Mouse (Mus musculus): ENCODE data around the gene Gm20458. TPM values are rescaled to one million over a fixed set of nuclear protein-coding genes. Genes with fewer than 3 reads are reported as not detected.

The Gm20458 gene
- polyA plus RNA-seq, 1 experiment from 2014 or later = 13.5 TPM

Other genes starting within 250 kb of the Gm20458 start
- not detected in 2 replicates for gene Wfdc15b, start 239.3 kb upstream of the Gm20458 start, polyA plus RNA-seq (2015; fragmentation: Nextera tagmentation; extraction: Ambion mirVana)
- not detected in 2 replicates for gene Svs2, start 222.5 kb upstream of the Gm20458 start, polyA plus RNA-seq (2015; fragmentation: Nextera tagmentation; extraction: Ambion mirVana)
- gene Svs3b, start 204.3 kb upstream of the Gm20458 start, polyA plus RNA-seq (2015; fragmentation: Nextera tagmentation; extraction: Ambion mirVana) = not detected in 2 replicates
- not detected in 2 replicates for gene Svs4, start 182.5 kb upstream of the Gm20458 start, polyA plus RNA-seq (2015; fragmentation: Nextera tagmentation; extraction: Ambion mirVana)
- not detected in 2 replicates for gene Svs3a, start 171.7 kb upstream of the Gm20458 start, polyA plus RNA-seq (2015; fragmentation: Nextera tagmentation; extraction: Ambion mirVana)
- gene Svs6, start 144.2 kb upstream of the Gm20458 start, polyA plus RNA-seq (2015; fragmentation: Nextera tagmentation; extraction: Ambion mirVana) = not detected in 2 replicates
- gene Svs5, start 128.2 kb upstream of the Gm20458 start, polyA plus RNA-seq (2015; fragmentation: Nextera tagmentation; extraction: Ambion mirVana) = not detected in 2 replicates
- gene Slpi, start 71.9 kb upstream of the Gm20458 start, polyA plus RNA-seq (2015; fragmentation: Nextera tagmentation; extraction: Ambion mirVana) = 1.3 and 1.6 TPM in 2 replicates
- 0.25 and 0.80 TPM in 2 replicates for gene Rbpjl, start 57.8 kb upstream of the Gm20458 start, polyA plus RNA-seq (2015; fragmentation: Nextera tagmentation; extraction: Ambion mirVana)
- 8.4 and 14.9 TPM in 2 replicates for gene Matn4, start 55.8 kb upstream of the Gm20458 start, polyA plus RNA-seq (2015; fragmentation: Nextera tagmentation; extraction: Ambion mirVana)
- gene Sdc4, start 17.1 kb upstream of the Gm20458 start, polyA plus RNA-seq (2015; fragmentation: Nextera tagmentation; extraction: Ambion mirVana) = 41.9 and 56.5 TPM in 2 replicates
- 32.0 and 40.4 TPM in 2 replicates for gene Sys1, start 4.0 kb upstream of the Gm20458 start, polyA plus RNA-seq (2015; fragmentation: Nextera tagmentation; extraction: Ambion mirVana)
- not detected in 2 replicates for gene Trp53tg5, start 12.8 kb downstream of the Gm20458 start, polyA plus RNA-seq (2015; fragmentation: Nextera tagmentation; extraction: Ambion mirVana)
- gene Dbndd2, start 25.1 kb downstream of the Gm20458 start, polyA plus RNA-seq (2015; fragmentation: Nextera tagmentation; extraction: Ambion mirVana) = 8.6 and 16.5 TPM in 2 replicates
- 42.1 and 54.1 TPM in 2 replicates for gene Pigt, start 36.6 kb downstream of the Gm20458 start, polyA plus RNA-seq (2015; fragmentation: Nextera tagmentation; extraction: Ambion mirVana)
- gene Wfdc2, start 101.4 kb downstream of the Gm20458 start, polyA plus RNA-seq (2015; fragmentation: Nextera tagmentation; extraction: Ambion mirVana) = 10.0 and 39.8 TPM in 2 replicates
- not detected in 2 replicates for gene Spint3, start 112.5 kb downstream of the Gm20458 start, polyA plus RNA-seq (2015; fragmentation: Nextera tagmentation; extraction: Ambion mirVana)
- gene Wfdc6a, start 124.5 kb downstream of the Gm20458 start, polyA plus RNA-seq (2015; fragmentation: Nextera tagmentation; extraction: Ambion mirVana) = 0.21 and 0.47 TPM in 2 replicates
- not detected in 2 replicates for gene Eppin, start 132.6 kb downstream of the Gm20458 start, polyA plus RNA-seq (2015; fragmentation: Nextera tagmentation; extraction: Ambion mirVana)
- gene Wfdc6b, start 152.6 kb downstream of the Gm20458 start, polyA plus RNA-seq (2015; fragmentation: Nextera tagmentation; extraction: Ambion mirVana) = not detected in 2 replicates
- gene Wfdc8, start 152.7 kb downstream of the Gm20458 start, polyA plus RNA-seq (2015; fragmentation: Nextera tagmentation; extraction: Ambion mirVana) = not detected in 2 replicates
- gene Wfdc16, start 177.8 kb downstream of the Gm20458 start, polyA plus RNA-seq (2015; fragmentation: Nextera tagmentation; extraction: Ambion mirVana) = not detected in 2 replicates
- gene Wfdc10, start 195.1 kb downstream of the Gm20458 start, polyA plus RNA-seq (2015; fragmentation: Nextera tagmentation; extraction: Ambion mirVana) = 0.31 TPM in 1 of 2 replicates, not detected in the other
- gene Wfdc9, start 195.6 kb downstream of the Gm20458 start, polyA plus RNA-seq (2015; fragmentation: Nextera tagmentation; extraction: Ambion mirVana) = not detected in 2 replicates
- gene Wfdc11, start 213.1 kb downstream of the Gm20458 start, polyA plus RNA-seq (2015; fragmentation: Nextera tagmentation; extraction: Ambion mirVana) = not detected in 2 replicates
- gene Wfdc13, start 224.1 kb downstream of the Gm20458 start, polyA plus RNA-seq (2015; fragmentation: Nextera tagmentation; extraction: Ambion mirVana) = not detected in 2 replicates
- gene Spint4, start 237.5 kb downstream of the Gm20458 start, polyA plus RNA-seq (2015; fragmentation: Nextera tagmentation; extraction: Ambion mirVana) = 0.19 TPM in 1 of 2 replicates, not detected in the other

Measured in heart, embryonic 15.5 days (tissue).